Mouse (Mus musculus): ENCODE measurements around the gene Zfp81. TPM values are rescaled to one million over a fixed set of nuclear protein-coding genes. Genes with fewer than 3 reads are reported as not detected.
"Not testable (repeated sequence)": the region's sequence is repeated elsewhere in the genome, so short reads cannot be mapped to it uniquely, and the experiment has no call there.

Gene Zfp81
- polyA plus RNA-seq, 1 experiment from 2014 or later: 13.4 TPM

DNA sequence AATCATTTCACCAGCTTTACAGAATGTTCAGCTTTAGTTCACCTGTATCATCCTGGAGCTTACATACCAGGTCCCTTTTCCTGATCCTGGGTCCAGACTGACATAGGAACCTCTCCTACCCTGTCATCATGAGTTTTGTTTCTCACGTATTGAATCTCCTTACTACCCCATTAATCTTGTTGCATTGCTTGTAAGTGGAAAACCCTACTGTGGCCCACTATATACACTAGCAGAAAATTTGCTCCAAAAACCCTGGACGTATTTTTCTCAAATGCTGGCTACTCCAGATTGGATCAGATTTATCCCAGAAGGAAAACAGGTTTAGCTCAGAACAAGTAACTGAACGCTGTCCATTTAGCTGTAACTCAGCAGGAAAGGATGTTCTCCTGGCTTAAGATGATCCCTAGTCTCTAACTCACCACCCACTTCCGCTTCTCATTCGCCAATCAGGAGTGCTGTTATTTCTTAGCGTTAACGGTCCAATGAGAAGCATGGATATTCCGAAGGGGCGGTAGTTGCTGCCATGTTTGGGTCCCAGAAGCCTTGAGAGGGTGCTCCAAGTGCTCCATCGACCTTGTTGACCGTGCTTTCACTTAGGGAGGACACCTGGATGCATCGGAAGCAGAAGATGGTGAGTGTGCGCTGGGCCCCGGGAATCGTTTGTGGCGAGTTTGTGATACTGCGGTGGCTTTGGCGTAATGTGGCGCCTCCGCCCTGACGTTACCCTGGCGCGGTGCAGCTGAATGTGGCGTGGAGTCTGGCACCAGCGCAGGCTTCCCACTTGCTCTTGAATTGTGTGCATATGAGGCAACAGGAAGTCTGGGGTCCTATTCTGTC, 69.4 kb downstream of the Zfp81 start, which contains the start of gene Zfp955b:
Gene Zfp955b, plus strand, starts transcription at position 506 of the 837 bp plus-strand sequence.
- not testable (repeated sequence) for H3K9me3 ChIP-seq (ENCODE audit: control insufficient read depth, low read depth, low read length); H3K27me3 ChIP-seq (ENCODE audit: control insufficient read depth, insufficient read depth, low read length); H3K4me3 ChIP-seq (ENCODE audit: low read depth, low read length); H3K36me3 ChIP-seq (ENCODE audit: control insufficient read depth, insufficient read depth, low read length); H3K27ac ChIP-seq (ENCODE audit: low read length); H3K9ac ChIP-seq (replicated peaks; ENCODE audit: low read depth, low read length); H3K4me1 ChIP-seq (ENCODE audit: control insufficient read depth, insufficient read depth, low read length); H3K4me2 ChIP-seq (replicated peaks; ENCODE audit: low read depth, low read length)
- WGBS: no CpG with 5 or more reads among the region's 25 CpGs
- ATAC-seq (ENCODE audit: insufficient number of reproducible peaks, insufficient read depth, low FRiP score, low read depth): peak; percentile 99

Other genes starting within 250 kb of the Zfp81 start
- not detected in 2 replicates for gene Morc2b, start 219.2 kb downstream of the Zfp81 start, polyA plus RNA-seq (2014; fragmentation: Nextera tagmentation; extraction: Ambion mirVana)
- gene Olfr55, start 190.4 kb downstream of the Zfp81 start, polyA plus RNA-seq (2014; fragmentation: Nextera tagmentation; extraction: Ambion mirVana): not detected in 2 replicates
- gene Olfr239, start 167.6 kb downstream of the Zfp81 start, polyA plus RNA-seq (2014; fragmentation: Nextera tagmentation; extraction: Ambion mirVana): not detected in 2 replicates
- gene Olfr1564, start 137.2 kb downstream of the Zfp81 start, polyA plus RNA-seq (2014; fragmentation: Nextera tagmentation; extraction: Ambion mirVana): not detected in 2 replicates
- gene Zfp955a, start 103.7 kb downstream of the Zfp81 start, polyA plus RNA-seq (2014; fragmentation: Nextera tagmentation; extraction: Ambion mirVana): 19.4 and 20.9 TPM in 2 replicates
- gene Olfr63, start 94.2 kb downstream of the Zfp81 start, polyA plus RNA-seq (2014; fragmentation: Nextera tagmentation; extraction: Ambion mirVana): 0.04 TPM in 1 of 2 replicates, not detected in the other
- 9.7 and 11.0 TPM in 2 replicates for gene Zfp955b, start 69.3 kb downstream of the Zfp81 start, polyA plus RNA-seq (2014; fragmentation: Nextera tagmentation; extraction: Ambion mirVana)
- gene Zfp101, start 35.8 kb upstream of the Zfp81 start, polyA plus RNA-seq (2014; fragmentation: Nextera tagmentation; extraction: Ambion mirVana): 19.0 and 19.9 TPM in 2 replicates
- not detected in 2 replicates for gene Actl9, start 74.0 kb upstream of the Zfp81 start, polyA plus RNA-seq (2014; fragmentation: Nextera tagmentation; extraction: Ambion mirVana)
- gene Adamts10, start 165.3 kb upstream of the Zfp81 start, polyA plus RNA-seq (2014; fragmentation: Nextera tagmentation; extraction: Ambion mirVana): 64.6 and 64.7 TPM in 2 replicates
- 3.2 and 3.5 TPM in 2 replicates for gene Myo1f, start 196.8 kb upstream of the Zfp81 start, polyA plus RNA-seq (2014; fragmentation: Nextera tagmentation; extraction: Ambion mirVana)

All from stomach, embryonic 14.5 days (tissue).